In the genomic region with DNA sequence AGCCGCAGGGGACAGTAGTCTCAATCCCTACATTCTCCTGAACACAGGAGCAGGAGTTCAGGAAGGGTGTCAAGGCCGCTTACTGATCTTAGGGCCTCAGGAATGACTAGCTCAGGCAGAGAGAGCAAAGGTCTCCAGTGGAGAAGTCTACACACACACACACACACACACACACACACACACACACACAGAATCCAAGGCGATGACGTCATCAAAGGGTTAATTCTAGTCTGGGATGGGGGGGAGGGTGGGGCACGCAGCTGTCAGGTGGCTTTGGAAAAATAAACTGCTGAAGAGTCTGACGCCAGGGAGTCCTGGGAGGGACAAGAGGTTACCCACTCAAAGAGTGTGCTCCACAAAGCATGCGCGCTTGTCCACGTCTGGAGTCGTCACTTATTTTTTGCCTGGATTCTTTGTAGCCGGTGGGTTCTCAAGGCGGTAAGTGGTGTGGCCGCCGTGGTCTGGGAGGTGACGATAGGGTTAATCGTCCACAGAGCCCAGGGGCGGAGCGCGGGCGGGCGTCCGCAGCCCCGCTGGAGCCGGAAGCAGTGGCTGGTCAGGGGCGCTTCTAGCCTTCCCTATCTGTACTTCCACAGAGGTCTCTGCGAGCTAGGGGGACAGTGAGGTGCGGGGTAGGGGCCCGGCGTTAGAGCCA, we compare ENCODE assay signal across 8 mouse cellular contexts. TPM values are rescaled to one million over a fixed set of nuclear protein-coding genes. Genes with fewer than 3 reads are reported as not detected.
DNase-seq lines count a peak whose midpoint lies in the region; ATAC-seq and TF ChIP-seq lines count a peak whose summit lies in the region.

A gene (plus strand): TSS at position 304 of the 655 bp plus-strand sequence.

- DNase-seq in frontal cortex, postnatal 10 days (ENCODE audit: low spot score in 2 of 2), result peak; percentile 65
- no peak for DNase-seq in frontal cortex, postnatal 14 days (ENCODE audit: low spot score in 2 of 2)
- peak; percentile 68 to 73 for DNase-seq in cerebellum, adult 2 months
- DNase-seq in forelimb bud, embryonic 11.5 days (ENCODE audit: low read depth, low spot score), result peak; percentile 70
- DNase-seq in limb, embryonic 11.5 days (ENCODE audit: low spot score), result peak; percentile 82
- DNase-seq in midbrain, embryonic 11.5 days (ENCODE audit: low spot score, missing footprints), result peak; percentile 96
- DNase-seq in spleen, postnatal 10 days (ENCODE audit: low spot score in 2 of 2), result peak; percentile 66 to 73

- TF ChIP-seq CTCF in cerebellum, adult 2 months (IDR thresholded peaks at IDR 0.05; ENCODE audit: borderline replicate concordance, insufficient read depth, low read depth, low read length), result no peak

- peak within 1 kb of the TSS; percentile 65 for H3K27ac ChIP-seq in cerebellum, adult 2 months (ENCODE audit: insufficient read depth, low read length)
- peak within 1 kb of the TSS; percentile 87 for H3K27ac ChIP-seq in hindbrain, embryonic 12.5 days
- H3K27ac ChIP-seq in limb, embryonic 11.5 days (replicated peaks; ENCODE audit: low read depth, low read length), result peak within 1 kb of the TSS; percentile 80
- peak within 1 kb of the TSS; percentile 73 for H3K27ac ChIP-seq in midbrain, embryonic 11.5 days (ENCODE audit: low read depth, low read length)

- no peaks in the 10 kb centered on the region for H3K9me3 ChIP-seq in hindbrain, embryonic 12.5 days (replicated peaks)
- no peaks in the 10 kb centered on the region for H3K9me3 ChIP-seq in limb, embryonic 11.5 days (ENCODE audit: control insufficient read depth, low read length)
- H3K9me3 ChIP-seq in midbrain, embryonic 11.5 days (ENCODE audit: control insufficient read depth, low read length), result no peaks in the 10 kb centered on the region

- H3K27me3 ChIP-seq in cerebellum, adult 2 months (ENCODE audit: control insufficient read depth, insufficient read depth, low read length), result no peaks in the 10 kb centered on the region
- no peaks in the 10 kb centered on the region for H3K27me3 ChIP-seq in hindbrain, embryonic 12.5 days
- H3K27me3 ChIP-seq in limb, embryonic 11.5 days (ENCODE audit: control insufficient read depth, insufficient read depth, low read length), result no peaks in the 10 kb centered on the region
- no peaks in the 10 kb centered on the region for H3K27me3 ChIP-seq in midbrain, embryonic 11.5 days (ENCODE audit: control insufficient read depth, insufficient read depth, low read length)

- H3K36me3 ChIP-seq in hindbrain, embryonic 12.5 days, result peaks cover 14% of the 10 kb centered on the region
- H3K36me3 ChIP-seq in limb, embryonic 11.5 days (ENCODE audit: control insufficient read depth, insufficient read depth, low read length), result peaks cover 9% of the 10 kb centered on the region; the same call in 1 of the 2 replicates
- peaks cover 9% of the 10 kb centered on the region for H3K36me3 ChIP-seq in midbrain, embryonic 11.5 days (ENCODE audit: control insufficient read depth, insufficient read depth, low read length)

- H3K9ac ChIP-seq in hindbrain, embryonic 12.5 days, result peak within 1 kb of the TSS; percentile 63
- peak within 1 kb of the TSS; percentile 64 for H3K9ac ChIP-seq in limb, embryonic 11.5 days (ENCODE audit: low read length)
- peak within 1 kb of the TSS; percentile 69 for H3K9ac ChIP-seq in midbrain, embryonic 11.5 days (ENCODE audit: low read length)

- 4% methylated on average over 29 of the region's 29 CpGs for WGBS in cerebellum, adult 2 months
- 4% methylated on average over 29 of the region's 29 CpGs for WGBS in hindbrain, embryonic 12.5 days
- 4% methylated on average over 29 of the region's 29 CpGs for WGBS in limb, embryonic 11.5 days
- WGBS in midbrain, embryonic 11.5 days, result 3% methylated on average over 29 of the region's 29 CpGs

- peak; percentile 29 for ATAC-seq in hindbrain, embryonic 12.5 days (ENCODE audit: low FRiP score)
- ATAC-seq in limb, embryonic 11.5 days (ENCODE audit: insufficient number of reproducible peaks, low FRiP score, low TSS enrichment, low read depth), result peak; percentile 36; the same call in 1 of the 2 replicates
- ATAC-seq in midbrain, embryonic 11.5 days (ENCODE audit: low FRiP score), result peak; percentile 61

- TF ChIP-seq POLR2A in cerebellum, adult 2 months (IDR thresholded peaks at IDR 0.05; ENCODE audit: borderline replicate concordance, insufficient read depth, low read length), result 0 out of 2 replicates have a peak, but pooled peaks have one; percentile 16

- peak within 1 kb of the TSS; percentile 89 for H3K4me2 ChIP-seq in hindbrain, embryonic 12.5 days (replicated peaks)
- peak within 1 kb of the TSS; percentile 95 for H3K4me2 ChIP-seq in limb, embryonic 11.5 days (ENCODE audit: low read depth, severe bottlenecking)
- H3K4me2 ChIP-seq in midbrain, embryonic 11.5 days, result peak within 1 kb of the TSS; percentile 95

- peaks cover 23% of the 10 kb centered on the region for H3K4me1 ChIP-seq in cerebellum, adult 2 months (ENCODE audit: control insufficient read depth, insufficient read depth, low read length)
- H3K4me1 ChIP-seq in hindbrain, embryonic 12.5 days, result peaks cover 48% of the 10 kb centered on the region
- H3K4me1 ChIP-seq in limb, embryonic 11.5 days (ENCODE audit: control insufficient read depth, insufficient read depth, low read length), result peaks cover 15% of the 10 kb centered on the region; the same call in 1 of the 2 replicates
- H3K4me1 ChIP-seq in midbrain, embryonic 11.5 days (ENCODE audit: control insufficient read depth, insufficient read depth, low read length), result peaks cover 30% of the 10 kb centered on the region

- peak within 1 kb of the TSS; percentile 64 for H3K4me3 ChIP-seq in cerebellum, adult 2 months (replicated peaks; ENCODE audit: insufficient read depth, low read depth, low read length)
- peak within 1 kb of the TSS; percentile 54 for H3K4me3 ChIP-seq in hindbrain, embryonic 12.5 days
- peak within 1 kb of the TSS; percentile 56 for H3K4me3 ChIP-seq in limb, embryonic 11.5 days (ENCODE audit: low read depth, low read length)
- H3K4me3 ChIP-seq in midbrain, embryonic 11.5 days (ENCODE audit: low read depth, low read length), result peak within 1 kb of the TSS; percentile 54

RNA-seq across cellular contexts. Expression of the gene that starts here (rescaled TPM):
- 12.1 and 13.8 TPM in 2 replicates for polyA plus RNA-seq in cerebellum, adult 2 months (2012; rRNA removed)
- polyA plus RNA-seq in hindbrain, embryonic 12.5 days (2016; fragmentation: Nextera tagmentation; extraction: Ambion mirVana), result 8.7 and 9.2 TPM in 2 replicates
- 5.3 and 5.5 TPM in 2 replicates for polyA plus RNA-seq in limb, embryonic 11.5 days (2014; fragmentation: Nextera tagmentation; extraction: Ambion mirVana)
- 3.7 and 4.8 TPM in 2 replicates for polyA plus RNA-seq in midbrain, embryonic 11.5 days (2014; fragmentation: Nextera tagmentation; extraction: Ambion mirVana)

Comparison
In these comparisons a context has a peak if more than half of its experiments do, and no peak if none do; other contexts are left out.
1. DNase-seq: peak in frontal cortex, postnatal 10 days (2 of 2), cerebellum, adult 2 months (2 of 2), forelimb bud, embryonic 11.5 days (single experiment), limb, embryonic 11.5 days (single experiment), midbrain, embryonic 11.5 days (single experiment) and spleen, postnatal 10 days (2 of 2); none in frontal cortex, postnatal 14 days (0 of 2).
2. Peak in every context shown above with its lines, with median percentiles within 50 percentile points of each other: H3K27ac ChIP-seq, H3K4me3 ChIP-seq, ATAC-seq, H3K4me2 ChIP-seq and H3K9ac ChIP-seq.